Mouse (Mus musculus): ENCODE data around the gene Edil3.

The Edil3 gene

GRCm38 (mm10) chr13:88821440-88822331 lies at the start of gene Edil3:
Gene Edil3 (plus strand): TSS chr13:88821472.
- peak; percentile 51 to 55 for DNase-seq

- no peak for DNase-seq
Measured at GRCm38 (mm10) chr13:88799186-88799585, 22.1 kb upstream of the Edil3 start.

GRCm38 (mm10) chr13:88801006-88801405 lies 20.3 kb upstream of the Edil3 start:
- DNase-seq = no peak

GRCm38 (mm10) chr13:88805838-88806237 lies 15.4 kb upstream of the Edil3 start:
- no peak for DNase-seq

GRCm38 (mm10) chr13:88806269-88806668 lies 15.0 kb upstream of the Edil3 start:
- no peak for DNase-seq

GRCm38 (mm10) chr13:88810097-88810496 lies 11.2 kb upstream of the Edil3 start:
- DNase-seq = no peak

GRCm38 (mm10) chr13:88820686-88821308 lies 475 bp upstream of the Edil3 start:
- DNase-seq = no peak

- no peak for DNase-seq
Measured at GRCm38 (mm10) chr13:88822332-88822895, 1.1 kb downstream of the Edil3 start.

- DNase-seq = no peak
Measured at GRCm38 (mm10) chr13:88822976-88823521, 1.8 kb downstream of the Edil3 start.

GRCm38 (mm10) chr13:88823522-88824419 lies 2.5 kb downstream of the Edil3 start:
- DNase-seq = peak; percentile 39 to 56

- DNase-seq = no peak
Measured at GRCm38 (mm10) chr13:88824441-88824840, 3.2 kb downstream of the Edil3 start.

GRCm38 (mm10) chr13:88828362-88828761 lies 7.1 kb downstream of the Edil3 start:
- DNase-seq = peak in 1 of 2 experiments; percentile 15

- no peak for DNase-seq
Measured at GRCm38 (mm10) chr13:88833732-88834131, 12.5 kb downstream of the Edil3 start.

GRCm38 (mm10) chr13:88849739-88850138 lies 28.5 kb downstream of the Edil3 start:
- DNase-seq = no peak

GRCm38 (mm10) chr13:88879960-88880359 lies 58.7 kb downstream of the Edil3 start:
- DNase-seq = no peak

- DNase-seq = no peak
Measured at GRCm38 (mm10) chr13:88890728-88891127, 69.5 kb downstream of the Edil3 start.

GRCm38 (mm10) chr13:88900046-88900445 lies 78.8 kb downstream of the Edil3 start:
- no peak for DNase-seq

GRCm38 (mm10) chr13:88907405-88907804 lies 86.1 kb downstream of the Edil3 start:
- DNase-seq = no peak

- no peak for DNase-seq
Measured at GRCm38 (mm10) chr13:88908187-88908586, 86.9 kb downstream of the Edil3 start.

- no peak for DNase-seq
Measured at GRCm38 (mm10) chr13:88916503-88916902, 95.2 kb downstream of the Edil3 start.

- DNase-seq = no peak
Measured at GRCm38 (mm10) chr13:88929626-88930025, 108.4 kb downstream of the Edil3 start.

- DNase-seq = no peak
Measured at GRCm38 (mm10) chr13:88938564-88938963, 117.3 kb downstream of the Edil3 start.

Measured in lung, postnatal 4 days (tissue).